In the genomic region with DNA sequence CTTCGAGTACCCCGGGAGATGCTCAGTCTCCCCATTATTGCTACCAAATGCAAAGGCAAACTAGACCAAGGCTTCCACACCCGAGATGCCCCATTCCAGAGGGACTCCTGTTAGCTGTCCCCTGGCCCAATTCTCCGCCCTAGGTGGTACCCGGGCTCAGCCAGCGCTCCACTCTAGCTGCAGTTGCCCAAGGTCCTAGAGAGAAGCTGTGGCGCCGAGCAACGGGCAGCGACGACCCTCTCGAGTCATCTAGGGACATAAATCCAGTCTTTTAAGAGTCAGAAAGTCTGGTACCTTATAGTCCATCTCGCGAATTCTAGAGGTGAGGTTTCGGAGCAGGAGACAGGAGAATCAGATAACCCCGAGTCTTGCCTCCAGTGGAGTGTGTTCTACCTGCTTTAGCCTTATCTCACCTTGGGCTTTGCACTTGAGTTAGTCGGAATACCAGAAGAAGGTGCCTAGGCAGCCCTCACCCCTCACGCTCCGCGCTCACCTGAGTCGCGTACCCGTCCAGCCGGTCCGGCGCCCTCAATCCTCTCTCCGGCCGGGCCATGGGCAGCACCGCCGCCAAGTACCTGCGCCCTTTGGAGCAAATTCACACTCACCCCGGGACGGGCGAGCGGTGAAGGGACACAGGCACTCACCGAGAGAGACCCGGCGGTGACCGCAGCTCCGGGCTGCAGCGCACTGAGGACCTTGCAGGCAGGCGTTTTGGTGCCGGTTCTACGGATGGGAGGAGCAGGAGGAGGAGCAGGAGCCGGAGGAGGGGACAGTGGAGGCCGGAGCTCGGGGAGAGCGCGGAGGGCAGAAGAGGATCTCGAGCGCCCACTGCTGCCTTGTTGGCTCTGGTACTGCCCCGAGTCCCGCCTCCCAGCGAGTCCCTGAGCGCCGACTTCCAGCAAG, we compare ENCODE assay signal across 8 mouse cellular contexts.
DNase-seq lines count a peak whose midpoint lies in the region; ATAC-seq and TF ChIP-seq lines count a peak whose summit lies in the region.

No protein-coding gene starts in this region.

- peak; percentile 97 for DNase-seq in cerebellum, adult 11-12 months
- peak; percentile 91 for DNase-seq in forebrain, postnatal 0 days
- DNase-seq in heart, postnatal 36 days, result peak; percentile 87 to 88
- peak; percentile 88 to 90 for DNase-seq in layer of hippocampus, adult 8-10 months (ENCODE audit: low spot score in 2 of 2)
- DNase-seq in lung, adult 2 months, result peak; percentile 84

- H3K27ac ChIP-seq in forebrain, postnatal 0 days (ENCODE audit: low read depth, low read length), result peak overlapping the region; percentile 72
- H3K27ac ChIP-seq in neural tube, embryonic 15.5 days (replicated peaks), result peak overlapping the region; percentile 54
- no peak overlapping the region for H3K27ac ChIP-seq in testis, adult 2 months (ENCODE audit: control insufficient read depth, insufficient read depth, low read depth, low read length)

- intact Hi-C loops in heart, postnatal 36 days (cut with DNase I), result loop anchor here (5.0 to 10.0 kb wide), 4 partner anchors 198 to 429 kb away; no protein-coding TSS in a partner anchor

- peak; percentile 96 for TF ChIP-seq POLR2A in lung, adult 2 months (IDR thresholded peaks at IDR 0.05; ENCODE audit: borderline replicate concordance, extremely low read depth, low read depth, low read length)
- no peak; the same call in 1 of the 2 replicates for TF ChIP-seq POLR2A in testis, adult 2 months (IDR thresholded peaks at IDR 0.05; ENCODE audit: control insufficient read depth, low read depth, low read length)

- peaks cover 11% of the 10 kb centered on the region; the same call in 1 of the 2 replicates for H3K4me1 ChIP-seq in forebrain, postnatal 0 days (ENCODE audit: insufficient read depth)
- no peaks in the 10 kb centered on the region for H3K4me1 ChIP-seq in lung, adult 2 months (ENCODE audit: control insufficient read depth, insufficient read depth, low read length)
- H3K4me1 ChIP-seq in neural tube, embryonic 15.5 days, result peaks cover 36% of the 10 kb centered on the region
- peaks cover 3% of the 10 kb centered on the region; the same call in 1 of the 2 replicates for H3K4me1 ChIP-seq in testis, adult 2 months (ENCODE audit: control insufficient read depth, insufficient read depth, low read length)

- under 1% methylated on average over 56 of the region's 56 CpGs for WGBS in forebrain, postnatal 0 days
- WGBS in lung, adult 2 months, result under 1% methylated on average over 56 of the region's 56 CpGs
- WGBS in neural tube, embryonic 15.5 days, result under 1% methylated on average over 56 of the region's 56 CpGs

- ATAC-seq in forebrain, postnatal 0 days, result peak; percentile 97
- peak; percentile 95 for ATAC-seq in neural tube, embryonic 15.5 days (ENCODE audit: low FRiP score)

- no peaks in the 10 kb centered on the region for H3K9me3 ChIP-seq in forebrain, postnatal 0 days (ENCODE audit: low read length)
- no peaks in the 10 kb centered on the region for H3K9me3 ChIP-seq in neural tube, embryonic 15.5 days (replicated peaks)

- H3K79me2 ChIP-seq in C2C12 (ENCODE audit: control insufficient read depth, insufficient read depth), result no peaks in the 10 kb centered on the region

- no peaks in the 10 kb centered on the region for H3K27me3 ChIP-seq in C2C12 (ENCODE audit: control insufficient read depth, insufficient read depth, insufficient read length)
- no peaks in the 10 kb centered on the region for H3K27me3 ChIP-seq in forebrain, postnatal 0 days (ENCODE audit: insufficient read depth, low read length)
- H3K27me3 ChIP-seq in neural tube, embryonic 15.5 days (replicated peaks), result peaks cover 4% of the 10 kb centered on the region; the same call in 1 of the 2 replicates
- H3K27me3 ChIP-seq in testis, adult 2 months (ENCODE audit: control insufficient read depth, insufficient read depth, low read length), result no peaks in the 10 kb centered on the region

- peak; percentile 72 for TF ChIP-seq CTCF in C2C12 (IDR thresholded peaks at IDR 0.05; ENCODE audit: control insufficient read depth, insufficient read depth, insufficient read length)
- TF ChIP-seq CTCF in forebrain, postnatal 0 days (IDR thresholded peaks at IDR 0.05; ENCODE audit: low read depth), result peak; percentile 74
- TF ChIP-seq CTCF in lung, adult 2 months (IDR thresholded peaks at IDR 0.05; ENCODE audit: insufficient read depth, low read length), result peak; percentile 63
- TF ChIP-seq CTCF in testis, adult 2 months (IDR thresholded peaks at IDR 0.05; ENCODE audit: control insufficient read depth, insufficient read depth, insufficient replicate concordance, low read depth, low read length), result peak; percentile 40; the same call in 1 of the 2 replicates

- H3ac ChIP-seq in C2C12 (ENCODE audit: control insufficient read depth, insufficient read length, low read depth), result peak overlapping the region; percentile 15

- H3K4me3 ChIP-seq in C2C12 (ENCODE audit: insufficient read depth, poor library complexity, severe bottlenecking), result no peak overlapping the region
- H3K4me3 ChIP-seq in forebrain, postnatal 0 days (ENCODE audit: low read depth, low read length), result peak overlapping the region; percentile 80
- H3K4me3 ChIP-seq in lung, adult 2 months (replicated peaks; ENCODE audit: extremely low read depth, low read depth, low read length), result peak overlapping the region; percentile 85
- H3K4me3 ChIP-seq in neural tube, embryonic 15.5 days (replicated peaks), result peak overlapping the region; percentile 58
- peak overlapping the region; percentile 65 for H3K4me3 ChIP-seq in testis, adult 2 months (ENCODE audit: control insufficient read depth, low read depth, low read length)

- no peaks in the 10 kb centered on the region for H3K79me3 ChIP-seq in C2C12 (ENCODE audit: low read depth)

- H3K4me2 ChIP-seq in forebrain, postnatal 0 days (ENCODE audit: low read depth), result peak overlapping the region; percentile 78
- peak overlapping the region; percentile 91 for H3K4me2 ChIP-seq in neural tube, embryonic 15.5 days

- peak overlapping the region; percentile 80 for H3K9ac ChIP-seq in forebrain, postnatal 0 days
- H3K9ac ChIP-seq in neural tube, embryonic 15.5 days (replicated peaks), result peak overlapping the region; percentile 60

- H3K36me3 ChIP-seq in C2C12 (ENCODE audit: control insufficient read depth, insufficient read depth), result no peaks in the 10 kb centered on the region
- no peaks in the 10 kb centered on the region for H3K36me3 ChIP-seq in forebrain, postnatal 0 days (ENCODE audit: insufficient read depth)
- no peaks in the 10 kb centered on the region for H3K36me3 ChIP-seq in neural tube, embryonic 15.5 days
- no peaks in the 10 kb centered on the region for H3K36me3 ChIP-seq in testis, adult 2 months (ENCODE audit: control insufficient read depth, insufficient read depth, low read length)

TF ChIP-seq in C2C12, 6 proteins besides CTCF, POLR2A, EP300 and RAD21:
- no peak for TF ChIP-seq MYOD1 (IDR thresholded peaks at IDR 0.05; ENCODE audit: control insufficient read depth, insufficient read length, low read depth)
- no peak for TF ChIP-seq CEBPB (IDR thresholded peaks at IDR 0.05; ENCODE audit: low read depth)
- TF ChIP-seq USF1 (IDR thresholded peaks at IDR 0.05; ENCODE audit: low read depth), result no peak
- TF ChIP-seq MYOG (IDR thresholded peaks at IDR 0.05; ENCODE audit: control insufficient read depth, extremely low read depth, insufficient read length), result no peak
- no peak for TF ChIP-seq MAX (IDR thresholded peaks at IDR 0.05)
- TF ChIP-seq FOSL1 (IDR thresholded peaks at IDR 0.05; ENCODE audit: insufficient read depth, low read length, poor library complexity, severe bottlenecking), result no peak
